Comparison of ENCODE assay signal across 20 mouse cellular contexts in the genomic region with DNA sequence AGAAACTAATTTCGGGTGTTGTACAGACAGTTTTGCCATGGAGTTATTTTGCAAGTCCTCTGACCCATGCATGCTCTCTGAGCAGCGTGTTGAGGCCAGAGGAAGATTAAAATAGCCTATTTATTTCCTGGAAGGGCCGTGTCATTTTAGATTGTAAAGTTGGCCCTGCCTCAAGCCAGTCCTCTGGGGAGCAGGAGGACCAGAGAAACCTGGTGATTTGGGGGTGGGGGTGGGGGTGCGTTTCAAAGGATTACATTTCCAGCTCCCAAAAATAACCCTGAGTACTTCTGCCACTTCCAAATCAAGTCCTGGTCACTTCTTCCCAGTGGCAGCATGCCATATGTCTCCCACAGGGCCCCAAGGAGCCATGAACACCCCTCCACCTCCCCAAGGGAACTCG. TPM values are rescaled to one million over a fixed set of nuclear protein-coding genes. Genes with fewer than 3 reads are reported as not detected.
DNase-seq lines count a peak whose midpoint lies in the region; ATAC-seq and TF ChIP-seq lines count a peak whose summit lies in the region.
"Had no signal": no experiment of that assay in that cellular context is flagged by ENCODE, and none has a peak within 500 bp of the region (broad histone marks: within the 10 kb centered on the region; RNA-seq: fewer than 3 reads in every experiment).

No protein-coding gene starts in this region.

- peak overlapping the region; percentile 90 for H3K27ac ChIP-seq in gastrocnemius, adult 2 months
- peak overlapping the region; percentile 32 for H3K27ac ChIP-seq in heart, embryonic 12.5 days (ENCODE audit: poor library complexity, severe bottlenecking)
- H3K27ac ChIP-seq in hindbrain, embryonic 11.5 days (ENCODE audit: low read depth, low read length), result no peak overlapping the region
- H3K27ac ChIP-seq: embryonic facial prominence, embryonic 12.5 days; kidney, postnatal 0 days; neural tube, embryonic 15.5 days had no signal

- no peak overlapping the region for H3K9ac ChIP-seq in heart, embryonic 12.5 days
- no peak overlapping the region for H3K9ac ChIP-seq in hindbrain, embryonic 11.5 days (ENCODE audit: low read depth, low read length)
- H3K9ac ChIP-seq: embryonic facial prominence, embryonic 12.5 days; lung, embryonic 14.5 days; neural tube, embryonic 15.5 days had no signal

- no peak overlapping the region for H3K4me2 ChIP-seq in heart, embryonic 12.5 days
- no peak overlapping the region for H3K4me2 ChIP-seq in hindbrain, embryonic 11.5 days (replicated peaks; ENCODE audit: low read depth, low read length)
- H3K4me2 ChIP-seq: embryonic facial prominence, embryonic 12.5 days had no signal

- intact Hi-C loops in gastrocnemius, adult 2 months (cut with DNase I), result no loop called here

- TF ChIP-seq CTCF in gastrocnemius, adult 2 months (IDR thresholded peaks at IDR 0.05), result no peak

- peak; percentile 87 for DNase-seq in gastrocnemius, adult 2 months
- DNase-seq in heart, postnatal 4 days, result peak; percentile 62
- DNase-seq in T-cell, adult 2 months (ENCODE audit: low spot score), result no peak
- no peak for DNase-seq in hindbrain, embryonic 11.5 days (ENCODE audit: low spot score)
- no peak for DNase-seq in frontal cortex, adult 2 months (ENCODE audit: extremely low spot score in 1 of 2, low spot score in 1 of 2)
- DNase-seq: cerebellum, adult 11 months; layer of hippocampus, adult 9-11 months; lung, embryonic 14.5 days; right cerebral cortex, postnatal 4 days had no signal

- no peaks in the 10 kb centered on the region for H3K36me3 ChIP-seq in megakaryocyte, embryonic 14.5 days (replicated peaks; ENCODE audit: low read length)
- no peaks in the 10 kb centered on the region for H3K36me3 ChIP-seq in heart, embryonic 12.5 days
- no peaks in the 10 kb centered on the region for H3K36me3 ChIP-seq in hindbrain, embryonic 11.5 days (ENCODE audit: control insufficient read depth, insufficient read depth, low read length)
- H3K36me3 ChIP-seq: embryonic facial prominence, embryonic 12.5 days; neural tube, embryonic 15.5 days had no signal

- H3K9me3 ChIP-seq in megakaryocyte, embryonic 14.5 days, result no peaks in the 10 kb centered on the region
- 0 out of 2 replicates have a peak, but pooled peaks cover 3% of the 10 kb centered on the region for H3K9me3 ChIP-seq in heart, embryonic 12.5 days (replicated peaks)
- H3K9me3 ChIP-seq in hindbrain, embryonic 11.5 days (ENCODE audit: control insufficient read depth, low read length), result no peaks in the 10 kb centered on the region
- H3K9me3 ChIP-seq: embryonic facial prominence, embryonic 12.5 days; neural tube, embryonic 15.5 days had no signal

- H3K27me3 ChIP-seq in megakaryocyte, embryonic 14.5 days (replicated peaks), result peaks cover 11% of the 10 kb centered on the region
- no peaks in the 10 kb centered on the region for H3K27me3 ChIP-seq in heart, embryonic 12.5 days (replicated peaks)
- H3K27me3 ChIP-seq in hindbrain, embryonic 11.5 days (ENCODE audit: control insufficient read depth, insufficient read depth, low read length), result no peaks in the 10 kb centered on the region; the same call in 1 of the 2 replicates

- H3K4me1 ChIP-seq in megakaryocyte, embryonic 14.5 days, result peaks cover 24% of the 10 kb centered on the region
- peaks cover 22% of the 10 kb centered on the region for H3K4me1 ChIP-seq in heart, embryonic 12.5 days (replicated peaks)
- H3K4me1 ChIP-seq in hindbrain, embryonic 11.5 days (replicated peaks; ENCODE audit: control insufficient read depth, insufficient read depth, low read length), result no peaks in the 10 kb centered on the region

- 34% methylated on average over 5 of the region's 5 CpGs for WGBS in heart, embryonic 12.5 days
- 64% methylated on average over 5 of the region's 5 CpGs for WGBS in hindbrain, embryonic 11.5 days

- no peak for ATAC-seq in megakaryocyte, adult 5-6 weeks (ENCODE audit: poor library complexity, severe bottlenecking)
- ATAC-seq in heart, embryonic 12.5 days (ENCODE audit: insufficient number of reproducible peaks, low FRiP score), result no peak
- ATAC-seq in hindbrain, embryonic 11.5 days (ENCODE audit: low FRiP score), result no peak
- ATAC-seq: activated CD4-positive, CD25-positive, alpha-beta regulatory T cell, adult 4 months; CD4-positive, CD25-positive, alpha-beta regulatory T cell, adult 4 months had no signal

- peak overlapping the region; percentile 18 for H3K4me3 ChIP-seq in megakaryocyte, embryonic 14.5 days (replicated peaks)
- peak overlapping the region; percentile 71 for H3K4me3 ChIP-seq in gastrocnemius, adult 2 months
- H3K4me3 ChIP-seq in heart, embryonic 12.5 days, result no peak overlapping the region
- no peak overlapping the region for H3K4me3 ChIP-seq in hindbrain, embryonic 11.5 days (ENCODE audit: low read depth, low read length)
- H3K4me3 ChIP-seq: embryonic facial prominence, embryonic 12.5 days; neural tube, embryonic 15.5 days had no signal

RNA-seq across cellular contexts. Expression of a gene that starts 1.1 kb away (rescaled TPM):
- 1.2 TPM in 1 of 2 replicates, not detected in the other for polyA plus RNA-seq in megakaryocyte, embryonic 14.5 days (2012; ENCODE audit: insufficient read depth, low replicate concordance)
- total RNA-seq in megakaryocyte, adult 5-6 weeks (2015), result 0.91 and 1.2 TPM in 2 replicates
- total RNA-seq in megakaryocyte, adult 5-6 weeks (2017), result 0.44 TPM in 1 of 2 replicates, not detected in the other
- total RNA-seq in gastrocnemius, adult 2 months (2021), result 100 to 1,000 TPM; 363 to 411 TPM
- 114 and 116 TPM in 2 replicates for polyA plus RNA-seq in heart, embryonic 12.5 days (2016; fragmentation: Nextera tagmentation; extraction: Ambion mirVana)
- 100 to 1,000 TPM; 390 to 439 TPM for total RNA-seq in heart, postnatal 4 days (2021)
- 44.3 and 44.8 TPM in 2 replicates for polyA plus RNA-seq in hindbrain, embryonic 11.5 days (2014; fragmentation: Nextera tagmentation; extraction: Ambion mirVana)
- polyA plus RNA-seq in frontal cortex, adult 2 months (2012; rRNA removed), result 1.6 TPM in 2 replicates
- polyA plus RNA-seq: liver, adult 2 months had no signal

RNA-seq across cellular contexts. Expression of a gene that starts 2.2 kb away (rescaled TPM):
- not detected in 2 replicates for polyA plus RNA-seq in megakaryocyte, embryonic 14.5 days (2012; ENCODE audit: insufficient read depth, low replicate concordance)
- total RNA-seq in megakaryocyte, adult 5-6 weeks (2015), result not detected in 2 replicates
- total RNA-seq in megakaryocyte, adult 5-6 weeks (2017), result not detected in 2 replicates
- not detected for total RNA-seq in gastrocnemius, adult 2 months (2021)
- not detected in 2 replicates for polyA plus RNA-seq in heart, embryonic 12.5 days (2016; fragmentation: Nextera tagmentation; extraction: Ambion mirVana)
- total RNA-seq in heart, postnatal 4 days (2021), result not detected
- not detected in 2 replicates for polyA plus RNA-seq in hindbrain, embryonic 11.5 days (2014; fragmentation: Nextera tagmentation; extraction: Ambion mirVana)
- polyA plus RNA-seq in frontal cortex, adult 2 months (2012; rRNA removed), result not detected in 2 replicates
- total RNA-seq: hematopoietic stem cell, adult 5-6 weeks; left cerebral cortex, postnatal 14 days; liver, adult 2 months had no signal
- polyA plus RNA-seq: activated CD4-positive, CD25-positive, alpha-beta regulatory T cell, adult 4 months; CD4-positive, CD25-positive, alpha-beta regulatory T cell, adult 4 months; embryonic facial prominence, embryonic 12.5 days; kidney, postnatal 0 days; liver, adult 2 months; lung, embryonic 14.5 days; neural tube, embryonic 15.5 days had no signal

RNA-seq across cellular contexts. Expression of a gene that starts 57.1 kb away (rescaled TPM):
- polyA plus RNA-seq in megakaryocyte, embryonic 14.5 days (2012; ENCODE audit: insufficient read depth, low replicate concordance), result 0.86 and 4.0 TPM in 2 replicates
- total RNA-seq in megakaryocyte, adult 5-6 weeks (2015), result 22.2 and 23.1 TPM in 2 replicates
- total RNA-seq in megakaryocyte, adult 5-6 weeks (2017), result 28.4 and 34.5 TPM in 2 replicates
- 100 to 1,000 TPM; 104 to 135 TPM for total RNA-seq in gastrocnemius, adult 2 months (2021)
- 116 and 123 TPM in 2 replicates for polyA plus RNA-seq in heart, embryonic 12.5 days (2016; fragmentation: Nextera tagmentation; extraction: Ambion mirVana)
- 100 to 1,000 TPM; 188 to 203 TPM for total RNA-seq in heart, postnatal 4 days (2021)
- polyA plus RNA-seq in hindbrain, embryonic 11.5 days (2014; fragmentation: Nextera tagmentation; extraction: Ambion mirVana), result 46.3 and 51.8 TPM in 2 replicates
- 32.6 and 38.3 TPM in 2 replicates for polyA plus RNA-seq in frontal cortex, adult 2 months (2012; rRNA removed)

Comparison
In these comparisons a context has a peak if more than half of its experiments do, and no peak if none do; other contexts are left out.
1. H3K4me3 ChIP-seq: peak in megakaryocyte, embryonic 14.5 days (single experiment) and gastrocnemius, adult 2 months (single experiment); none in heart, embryonic 12.5 days (single experiment) and hindbrain, embryonic 11.5 days (single experiment).
2. DNase-seq: peak in gastrocnemius, adult 2 months (single experiment) and heart, postnatal 4 days (single experiment); none in T-cell, adult 2 months (single experiment), hindbrain, embryonic 11.5 days (single experiment) and frontal cortex, adult 2 months (0 of 2).
3. RNA of a gene that starts 1.1 kb away (polyA plus RNA-seq): 114 to 116 TPM in heart, embryonic 12.5 days and 44.3 to 44.8 TPM in hindbrain, embryonic 11.5 days; 1.6 TPM in frontal cortex, adult 2 months and 1.2 TPM in megakaryocyte, embryonic 14.5 days; every median in the first group is over 10 times any median in the second.